Mouse (Mus musculus): ENCODE results near the gene Trim41.
"Not testable (repeated sequence)": the region's sequence is repeated elsewhere in the genome, so short reads cannot be mapped to it uniquely, and the experiment has no call there.

The Trim41 gene

DNA sequence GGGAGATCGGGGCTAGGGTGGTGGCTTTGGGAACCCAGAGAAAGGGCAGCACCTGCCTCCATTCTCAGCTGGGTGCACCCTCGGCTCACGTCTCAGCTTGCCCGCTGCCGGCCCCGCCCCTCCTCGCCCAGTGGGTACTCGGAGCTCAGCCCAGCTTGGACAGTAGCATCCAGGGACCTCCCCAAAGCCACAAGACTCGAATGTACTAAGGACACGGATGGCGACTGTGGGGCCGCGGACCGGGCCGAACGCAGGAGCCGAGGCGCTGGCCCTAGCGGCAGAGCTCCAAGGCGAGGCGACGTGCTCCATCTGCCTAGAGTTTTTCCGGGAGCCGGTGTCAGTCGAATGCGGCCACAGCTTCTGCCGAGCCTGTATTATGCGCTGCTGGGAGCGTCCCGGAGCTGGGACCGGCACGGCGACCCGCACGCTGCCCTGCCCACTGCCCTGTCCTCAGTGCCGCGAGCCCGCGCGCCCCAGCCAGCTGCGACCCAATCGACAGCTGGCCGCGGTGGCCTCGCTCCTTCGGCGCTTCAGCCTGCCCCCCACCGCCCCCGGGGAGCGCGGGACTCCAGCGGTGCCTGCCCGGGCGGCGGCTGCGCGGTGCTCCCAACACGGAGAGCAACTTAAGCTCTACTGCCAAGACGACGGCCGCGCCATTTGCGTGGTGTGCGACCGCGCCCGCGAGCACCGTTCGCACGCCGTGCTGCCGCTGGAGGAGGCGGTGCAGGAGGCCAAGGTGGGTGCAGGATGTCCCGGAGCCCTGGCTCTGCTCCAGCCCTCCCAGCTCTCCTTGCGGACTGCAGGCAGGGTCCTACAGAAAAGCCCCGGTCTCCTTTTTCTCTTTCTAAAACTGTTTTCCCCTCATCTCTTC lies 20.4 kb upstream of the Trim41 start:
- DNase-seq (ENCODE audit: low read depth, low spot score) = peak; percentile 68

DNA sequence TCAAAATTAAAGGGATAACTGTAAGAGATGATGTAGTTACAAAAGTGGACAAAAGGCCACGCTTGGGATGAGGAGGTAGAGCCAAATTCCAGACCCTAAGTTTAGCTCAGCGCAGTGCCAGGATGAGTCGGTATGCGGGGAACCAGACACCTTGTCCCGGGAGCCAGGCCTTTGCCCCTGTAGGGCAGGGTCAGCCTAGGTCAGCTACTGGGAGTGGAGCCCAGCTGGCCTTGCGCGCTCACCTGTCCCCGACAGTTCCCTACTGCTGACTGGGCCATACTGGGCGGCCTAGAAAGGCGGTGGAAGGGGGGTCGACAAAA lies 19.8 kb upstream of the Trim41 start:
- DNase-seq (ENCODE audit: low read depth, low spot score) = peak; percentile 93

DNA sequence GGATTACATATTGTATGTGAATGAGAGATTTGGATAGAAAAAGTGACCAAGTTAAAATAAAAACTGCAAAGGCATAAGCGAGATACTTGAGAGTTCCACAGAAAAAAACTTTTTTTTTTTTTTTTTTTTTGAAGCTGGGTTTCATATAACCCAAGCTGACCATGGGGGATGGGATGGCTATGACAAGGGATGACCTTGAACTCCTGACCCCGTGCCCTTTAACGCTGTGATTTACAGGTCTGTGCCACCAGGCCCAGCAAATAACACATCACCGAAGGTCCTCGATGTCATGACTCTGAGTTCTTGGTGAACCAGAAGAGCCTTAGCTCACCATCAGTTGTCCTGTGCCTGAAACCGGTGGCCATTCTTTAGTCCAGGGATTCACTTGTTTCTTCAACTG lies 18.8 kb upstream of the Trim41 start:
- no peak for DNase-seq (ENCODE audit: low read depth, low spot score)

- peak; percentile 95 for DNase-seq (ENCODE audit: low read depth, low spot score)
Observed at GRCm38 (mm10) chr11:48833731-48834639, 16.8 kb upstream of the Trim41 start.

DNA sequence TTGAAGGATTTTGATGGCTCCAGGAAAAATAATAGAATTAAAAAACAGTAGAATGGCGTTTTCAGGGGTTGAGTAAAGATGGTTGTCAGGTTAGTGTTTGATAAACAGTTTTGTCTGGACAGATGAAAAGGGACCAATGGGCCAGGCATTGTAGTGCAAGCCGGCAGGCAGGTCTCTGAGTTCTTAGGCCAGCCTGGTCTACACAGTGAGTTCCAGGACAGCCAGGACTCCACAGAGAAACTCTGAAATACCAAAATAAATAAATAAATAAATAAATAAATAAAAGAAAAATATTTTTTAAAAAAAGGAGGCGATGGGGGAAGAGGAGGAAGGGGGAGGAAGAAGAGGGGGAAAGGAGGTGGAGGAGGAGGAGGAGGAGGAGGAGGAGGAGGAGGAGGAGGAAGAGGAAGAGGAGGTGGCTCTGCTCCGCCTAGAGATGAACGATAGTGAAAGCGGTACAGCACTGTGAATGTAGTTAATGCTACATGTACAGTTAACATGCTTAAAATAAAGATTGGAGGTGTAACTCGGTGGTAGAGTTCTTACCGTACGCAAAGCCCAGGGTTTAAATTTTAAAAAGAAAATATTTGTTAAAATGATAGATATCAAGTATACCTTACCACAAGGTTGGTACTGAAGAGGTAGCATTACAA lies 16.1 kb upstream of the Trim41 start:
- DNase-seq (ENCODE audit: low read depth, low spot score) = no peak

DNA sequence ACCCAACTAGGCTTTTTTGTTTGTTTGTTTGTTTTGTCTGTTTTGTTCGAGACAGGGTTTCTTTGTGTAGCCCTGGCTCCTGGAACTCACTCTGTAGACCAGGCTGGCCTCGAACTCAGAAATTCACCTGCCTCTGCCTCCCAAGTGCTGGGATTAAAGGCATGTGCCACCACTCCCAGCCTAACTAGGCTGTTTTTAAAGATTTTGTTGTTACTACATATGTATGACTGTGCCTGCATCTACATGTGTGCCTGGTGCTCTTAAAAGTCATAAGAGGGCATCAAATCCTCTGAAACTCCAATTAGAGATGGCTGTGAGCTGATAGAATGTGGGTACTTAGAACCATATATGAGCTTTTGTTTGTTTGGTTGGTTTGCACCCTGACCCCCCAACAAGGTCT lies 14.1 kb upstream of the Trim41 start:
- no peak for DNase-seq (ENCODE audit: low read depth, low spot score)

GRCm38 (mm10) chr11:48830279-48830678 lies 13.1 kb upstream of the Trim41 start:
- no peak for DNase-seq (ENCODE audit: low read depth, low spot score)

DNA sequence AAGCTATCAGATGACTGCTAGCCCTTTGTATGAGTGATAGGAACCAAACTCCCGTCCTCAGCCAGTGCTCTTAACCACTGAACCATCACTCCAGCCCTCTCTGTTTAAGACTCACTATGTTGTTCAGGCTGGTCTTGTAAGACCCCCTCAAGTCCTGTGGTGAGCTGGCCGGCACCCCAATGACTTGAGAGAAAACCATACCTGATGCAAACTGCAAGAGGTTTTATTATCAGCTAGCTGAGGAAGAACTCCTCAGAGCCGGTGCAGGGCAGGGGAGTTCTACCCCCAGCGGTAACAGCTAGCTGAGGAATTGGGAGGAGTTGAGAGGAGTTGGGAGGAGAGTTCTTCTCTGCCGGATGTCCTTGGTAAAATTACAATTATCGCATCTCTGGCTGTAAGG lies 10.8 kb upstream of the Trim41 start:
- DNase-seq (ENCODE audit: low read depth, low spot score) = no peak

DNA sequence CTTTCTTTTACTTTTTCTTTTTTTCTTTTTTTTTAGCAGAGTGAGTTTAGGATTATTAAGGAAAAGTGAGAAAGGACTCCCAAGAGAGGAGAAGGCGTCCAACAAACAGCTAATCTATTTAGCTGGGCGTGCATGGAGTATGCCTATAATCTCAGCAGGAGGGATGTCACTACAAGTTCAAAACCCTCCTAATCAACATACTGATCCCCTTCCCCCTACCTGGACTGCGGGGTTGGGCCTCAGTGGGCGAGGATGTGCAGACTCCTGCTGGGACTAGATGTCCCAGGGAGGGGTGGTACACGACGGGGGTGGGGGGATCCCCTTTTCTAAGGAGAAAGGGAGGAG lies 9.6 kb upstream of the Trim41 start:
- no peak for DNase-seq (ENCODE audit: low read depth, low spot score)

DNA sequence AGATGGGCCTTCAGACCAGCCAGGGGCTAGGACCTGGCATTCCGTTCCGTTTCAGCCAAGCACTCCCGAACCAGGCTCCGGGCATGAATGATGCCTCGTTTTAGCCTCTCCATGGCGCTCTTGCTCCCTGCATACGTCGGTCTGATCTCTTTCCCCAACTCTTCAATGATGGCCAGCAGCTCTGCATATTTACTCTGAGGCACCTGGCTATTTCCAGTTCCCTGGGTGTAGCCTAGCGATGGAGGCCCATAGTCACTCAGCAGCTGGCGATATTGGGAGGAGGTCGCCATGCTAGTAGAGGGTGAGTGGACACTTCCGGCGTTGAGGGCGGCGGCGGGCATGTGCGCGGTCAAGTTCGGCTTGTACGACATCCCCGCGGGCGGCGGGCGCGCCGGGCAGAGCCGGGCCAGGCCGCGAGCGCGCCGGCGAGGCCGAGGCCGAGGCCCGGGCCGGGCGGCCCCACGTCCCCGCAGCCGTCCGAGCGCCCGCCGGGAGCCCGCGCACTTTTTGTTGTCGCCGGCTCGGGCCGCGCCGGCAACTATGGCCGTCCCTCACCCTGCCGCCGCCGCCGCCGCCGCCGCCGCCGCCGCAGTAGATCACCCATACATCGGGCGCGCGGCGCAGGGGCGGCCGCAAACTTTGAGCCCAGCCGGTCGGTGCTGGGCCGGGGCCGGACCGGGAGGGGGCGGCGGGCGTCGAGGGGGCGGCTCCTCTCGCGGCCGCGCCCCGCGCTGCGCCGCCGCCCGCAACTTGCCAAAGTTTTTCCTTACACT lies 9.0 kb upstream of the Trim41 start, which contains the start of the genes Trim7 and Gm12184:
Trim7 (plus strand) TSS at position 162 of the 773 bp plus-strand sequence.
Gm12184 (minus strand) TSS at position 677 of the 773 bp plus-strand sequence.
- DNase-seq (ENCODE audit: low read depth, low spot score) = not testable (repeated sequence)

- DNase-seq (ENCODE audit: low read depth, low spot score) = no peak
Observed at GRCm38 (mm10) chr11:48824311-48824830, 7.2 kb upstream of the Trim41 start.

DNA sequence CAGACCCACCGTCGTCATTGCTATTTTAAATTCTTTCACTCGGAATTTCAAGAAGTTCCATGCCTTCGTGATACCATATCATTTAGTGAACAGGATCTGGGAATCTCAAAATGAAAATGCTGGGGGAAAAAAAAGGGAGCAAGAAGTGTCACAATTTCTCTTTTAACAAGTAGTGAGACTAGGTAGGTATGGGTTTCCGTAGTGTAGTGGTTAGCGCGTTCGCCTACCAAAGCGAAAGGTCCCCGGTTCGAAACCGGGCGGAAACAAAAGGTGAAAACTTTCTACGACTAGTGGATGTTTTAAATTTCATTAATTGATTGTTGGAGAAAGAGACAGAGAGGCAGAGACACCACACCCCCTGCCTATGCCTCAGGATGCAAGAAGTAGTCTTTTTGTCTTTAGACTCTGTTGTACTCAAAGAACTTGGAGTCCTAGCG lies 6.4 kb upstream of the Trim41 start:
- no peak for DNase-seq (ENCODE audit: low read depth, low spot score)

DNA sequence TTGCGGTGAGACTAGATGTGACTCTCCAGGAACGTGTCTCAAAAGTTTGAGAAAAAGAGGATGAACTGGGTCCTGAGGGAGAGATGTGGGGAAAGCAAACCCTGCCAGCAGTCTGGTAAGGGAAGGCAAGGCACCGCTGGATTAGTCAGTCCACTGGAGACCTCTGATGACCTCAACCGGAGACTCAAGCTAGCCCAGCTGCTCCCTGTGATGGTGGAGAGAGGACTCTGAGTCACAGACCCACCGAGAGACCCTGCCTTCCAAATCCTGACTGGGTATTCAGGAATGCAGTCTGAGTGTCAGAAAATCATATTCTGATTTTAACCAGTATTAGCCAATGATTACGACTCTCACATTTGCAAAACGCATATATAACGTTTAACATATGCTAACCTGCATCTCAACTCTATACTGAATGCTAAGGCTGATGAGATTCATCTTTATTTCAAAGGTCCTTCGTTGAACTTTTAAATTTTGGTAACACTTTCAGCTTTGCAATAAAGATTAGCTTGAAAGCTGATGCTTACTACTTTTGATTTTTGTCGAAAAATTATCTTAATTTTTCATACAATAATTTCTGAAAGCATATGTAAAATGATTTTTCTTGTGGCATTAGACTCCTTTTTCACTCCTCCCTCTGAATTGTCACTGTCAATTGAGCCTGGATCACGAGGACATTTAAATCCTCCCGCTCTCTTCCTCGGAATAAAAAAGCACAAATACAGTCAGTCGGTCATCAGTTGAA lies 5.8 kb upstream of the Trim41 start:
- DNase-seq (ENCODE audit: low read depth, low spot score) = no peak

- not testable (repeated sequence) for DNase-seq (ENCODE audit: low read depth, low spot score)
Observed at GRCm38 (mm10) chr11:48821299-48821698, 4.1 kb upstream of the Trim41 start.

DNA sequence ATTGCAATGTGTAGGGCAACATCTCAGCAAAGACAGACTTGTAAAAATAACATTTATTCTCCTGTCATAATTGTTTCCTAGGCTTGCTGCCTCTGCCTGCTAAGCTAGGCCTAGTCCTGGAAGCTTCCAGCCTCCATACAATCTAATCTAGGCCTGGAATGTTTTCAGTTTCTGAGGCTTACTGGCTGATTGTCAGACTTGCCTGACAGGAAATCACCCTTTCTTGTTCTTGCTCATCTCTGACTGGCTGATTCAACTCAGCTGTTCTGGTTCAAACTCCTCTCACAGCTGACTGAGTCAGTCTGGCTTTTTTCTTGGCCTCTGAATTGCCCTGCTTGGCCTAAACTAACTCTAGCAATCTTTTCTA lies 3.1 kb upstream of the Trim41 start:
- DNase-seq (ENCODE audit: low read depth, low spot score) = no peak

GRCm38 (mm10) chr11:48819614-48820307 lies 2.6 kb upstream of the Trim41 start:
- DNase-seq (ENCODE audit: low read depth, low spot score) = no peak

DNA sequence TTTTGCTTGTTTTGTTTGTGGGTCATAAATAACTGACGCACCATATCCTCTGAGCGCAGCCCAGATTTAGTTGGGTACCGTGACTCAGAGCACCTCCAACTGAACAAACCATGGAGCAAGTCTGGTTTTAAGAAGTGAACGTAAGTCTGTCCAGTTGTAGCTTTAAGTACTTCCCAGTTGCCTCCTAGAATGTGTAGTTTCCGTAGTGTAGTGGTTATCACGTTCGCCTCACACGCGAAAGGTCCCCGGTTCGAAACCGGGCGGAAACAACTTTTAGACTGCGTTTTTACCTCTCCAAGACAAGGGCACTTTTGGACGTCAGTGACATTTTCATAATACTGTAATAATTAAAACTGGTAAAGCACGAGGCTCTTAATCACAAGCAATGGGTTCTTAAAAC lies 1.2 kb upstream of the Trim41 start:
- DNase-seq (ENCODE audit: low read depth, low spot score) = peak; percentile 97

GRCm38 (mm10) chr11:48817794-48818193 lies 641 bp upstream of the Trim41 start:
- DNase-seq (ENCODE audit: low read depth, low spot score) = no peak

GRCm38 (mm10) chr11:48816281-48816781 lies 822 bp downstream of the Trim41 start:
- DNase-seq (ENCODE audit: low read depth, low spot score) = no peak

DNA sequence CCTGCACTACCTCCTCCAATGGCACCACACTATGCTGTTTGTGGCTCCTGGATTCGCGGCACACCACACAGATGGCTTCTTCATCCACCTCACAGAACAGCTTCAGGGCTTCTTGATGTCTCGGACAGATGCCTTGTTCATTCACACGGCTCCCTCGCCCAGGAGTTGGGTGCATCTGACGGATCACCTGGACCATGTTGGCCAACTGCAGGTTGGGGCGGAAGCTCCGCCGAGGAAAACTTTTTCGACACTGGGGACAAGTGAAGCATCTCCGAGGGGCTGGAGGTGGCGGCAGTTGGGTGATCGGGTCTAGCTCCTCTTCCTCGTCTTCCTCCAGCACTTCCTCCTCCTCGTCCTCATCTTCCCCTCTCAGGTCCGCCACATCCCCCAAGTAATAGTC lies 1.3 kb downstream of the Trim41 start:
- DNase-seq (ENCODE audit: low read depth, low spot score) = no peak

Data from skeletal muscle tissue, adult 2 months (tissue).